Mouse (Mus musculus) Muller cell, postnatal 12 days (primary cell): ENCODE measurements around the gene Abraxas1.

Experiments used
- DNase-seq: peaks from one replicate; pipeline ENCODE4 v3.0.0-alpha.2; 2015; ENCODE audit errors: inconsistent ontology term

Gene Abraxas1

DNA sequence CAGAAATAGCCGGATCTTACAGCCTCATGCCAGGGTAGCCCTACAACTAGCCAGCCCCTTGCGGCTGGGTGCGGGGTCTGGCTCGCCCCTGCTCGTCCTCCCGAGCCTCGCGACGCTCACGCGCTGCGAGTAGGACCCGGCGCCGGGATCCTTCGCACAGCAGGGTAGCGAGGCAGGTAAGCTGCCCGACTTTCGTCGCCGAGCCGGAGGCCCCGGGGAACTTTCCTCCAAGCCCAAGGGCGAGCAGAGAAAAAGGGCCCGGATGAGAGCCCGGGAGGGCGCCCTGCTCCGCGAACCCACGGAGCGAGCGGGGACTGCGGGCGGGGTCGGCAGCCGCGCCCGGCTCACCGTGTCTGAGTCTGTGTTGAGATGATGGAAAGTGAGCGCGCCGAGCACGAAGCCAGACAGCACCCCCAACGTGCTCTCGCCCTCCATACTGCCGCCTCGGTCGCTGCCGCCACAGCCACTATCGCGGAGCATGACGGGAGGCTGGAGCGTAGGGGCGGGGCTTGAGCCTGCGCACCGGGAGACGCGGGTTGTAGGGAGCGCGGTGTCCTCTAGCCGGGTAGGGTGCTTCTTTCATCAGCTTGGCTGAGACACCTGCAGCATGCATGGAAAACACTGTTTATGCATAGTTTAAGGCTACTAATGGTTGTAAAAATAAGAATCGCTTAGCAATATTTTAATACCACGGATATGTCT, at the start of gene Abraxas1:
Gene Abraxas1, minus strand, starts transcription at position 483 of the 702 bp plus-strand sequence.
- DNase-seq: peak; percentile 82

DNA sequence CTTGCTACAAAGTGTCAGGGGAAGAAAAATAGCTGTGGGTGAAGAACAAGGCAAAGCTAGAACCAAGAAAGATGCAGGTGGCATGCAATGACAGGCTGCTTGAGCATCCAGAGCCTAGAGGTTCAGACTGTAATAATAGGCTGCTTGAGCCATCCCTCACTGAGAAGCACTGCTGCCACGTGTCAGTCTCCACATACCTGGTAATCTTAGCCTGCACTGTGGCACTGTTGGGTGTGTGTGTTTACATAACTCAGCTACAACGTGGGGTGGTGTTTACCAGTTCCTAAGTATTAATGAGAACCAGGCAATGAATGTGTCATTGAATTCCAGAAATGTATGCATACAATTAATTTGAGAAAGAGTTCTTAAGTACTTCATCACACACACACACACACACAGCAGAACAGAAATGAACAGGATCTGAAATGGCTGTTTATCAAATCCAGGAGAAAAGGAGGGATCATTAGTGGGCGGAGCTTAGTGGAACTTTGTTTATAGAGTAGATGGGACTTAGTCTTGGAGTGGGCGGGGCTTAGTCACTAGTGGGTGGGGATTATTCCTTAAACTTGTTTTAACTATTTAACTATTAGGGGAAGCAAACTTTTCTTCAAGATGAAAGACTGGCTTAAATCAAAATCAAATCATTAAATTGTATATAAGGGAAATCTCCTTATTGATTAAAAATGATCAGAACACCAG, 48.6 kb upstream of the Abraxas1 start:
- DNase-seq: no peak

DNA sequence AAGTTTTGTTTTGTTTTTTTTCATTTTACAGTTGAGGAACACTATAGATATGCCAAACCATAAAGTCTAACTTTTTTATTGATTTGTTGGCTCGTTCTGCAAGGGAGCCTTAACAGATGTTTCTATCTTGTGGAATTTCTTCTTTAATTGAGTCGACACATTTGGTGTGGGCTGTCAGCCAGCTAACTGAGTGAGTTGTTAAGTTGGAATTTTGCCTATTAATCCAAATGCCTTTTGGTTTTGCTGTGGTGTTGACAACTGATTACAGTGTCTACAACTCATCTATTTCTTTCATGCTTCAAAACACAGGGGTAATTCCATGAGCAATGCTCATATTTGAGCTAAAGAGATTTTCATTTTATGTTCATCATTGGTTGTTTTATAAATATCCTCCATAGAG, 45.4 kb upstream of the Abraxas1 start:
- peak; percentile 88 for DNase-seq

DNA sequence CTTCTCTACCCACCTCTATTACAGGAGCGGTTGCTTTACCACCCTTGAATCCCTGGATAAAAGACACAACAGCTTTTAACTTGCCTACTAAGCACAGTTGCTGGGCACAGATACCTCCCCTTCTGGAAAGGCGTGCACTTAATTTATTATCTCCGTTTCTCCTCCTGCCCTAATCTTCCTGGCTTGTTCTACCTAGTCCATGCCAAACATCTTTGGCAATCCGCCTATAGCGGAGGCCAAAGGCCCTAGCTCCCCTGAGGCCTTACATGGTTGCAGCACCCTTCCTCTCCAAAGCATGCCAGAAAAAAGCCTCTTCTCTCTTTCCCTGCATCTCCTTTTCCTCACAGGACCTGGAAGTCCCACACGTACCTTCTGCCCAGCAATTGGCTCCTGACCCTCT, 43.7 kb upstream of the Abraxas1 start:
- DNase-seq: no peak

DNA sequence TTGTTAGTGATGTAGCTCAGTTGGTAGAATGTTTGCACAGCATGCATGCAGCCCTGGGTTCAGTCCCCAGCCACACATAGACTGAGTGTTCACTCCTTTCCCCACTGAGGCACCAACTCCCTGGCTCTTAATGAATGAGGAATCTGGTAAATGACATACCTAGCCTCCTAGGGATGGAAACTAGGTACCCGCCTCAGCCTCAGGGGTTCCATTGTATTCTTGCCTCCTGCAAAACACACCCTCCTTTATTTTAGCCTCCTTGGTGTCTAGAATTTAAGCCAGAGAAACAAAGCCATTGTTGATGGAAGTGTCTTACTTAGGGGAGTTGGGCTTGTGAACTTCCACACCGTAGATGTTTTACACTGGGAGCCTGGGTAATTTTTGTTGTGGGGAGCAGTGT, 42.3 kb upstream of the Abraxas1 start:
- no peak for DNase-seq

DNA sequence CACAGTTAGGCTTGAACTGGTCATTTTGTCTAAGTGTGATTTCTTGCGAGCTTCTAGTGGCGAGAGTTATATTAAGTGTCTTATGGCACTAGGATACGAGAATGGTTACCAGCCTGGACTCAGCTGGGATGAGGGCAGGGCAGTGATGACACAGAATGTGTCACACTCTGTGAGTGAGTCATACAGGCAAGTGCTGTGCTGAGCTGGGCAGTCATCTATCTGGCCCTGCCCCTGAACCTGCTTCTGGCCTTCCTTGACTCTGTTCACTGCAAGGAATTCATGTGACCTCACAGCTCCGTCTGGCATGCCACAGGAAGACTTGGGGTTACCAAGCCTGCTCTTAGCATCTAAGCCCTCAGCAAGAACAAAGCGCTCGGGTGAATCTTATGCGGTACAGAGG, 41.0 kb upstream of the Abraxas1 start:
- DNase-seq: peak; percentile 62

DNA sequence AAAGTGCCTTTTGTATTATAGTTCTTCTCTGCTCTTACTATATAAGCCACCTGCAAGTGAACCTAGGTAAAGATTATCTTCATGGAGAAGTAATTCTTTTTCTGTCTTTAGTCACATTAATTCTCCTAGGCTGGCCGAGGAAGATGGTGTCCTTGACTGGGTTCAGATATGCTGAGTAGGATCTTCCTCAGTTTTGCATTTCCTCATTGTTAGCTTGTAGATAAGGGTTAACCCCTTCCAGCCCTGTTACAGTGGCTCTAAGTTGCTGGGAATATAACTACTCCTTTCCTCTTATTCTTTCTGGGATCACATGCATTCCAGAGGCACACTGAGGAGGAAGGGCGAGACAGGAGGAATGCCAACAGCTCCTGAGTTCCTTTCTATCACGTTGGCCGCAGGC, 40.4 kb upstream of the Abraxas1 start:
- no peak for DNase-seq

DNA sequence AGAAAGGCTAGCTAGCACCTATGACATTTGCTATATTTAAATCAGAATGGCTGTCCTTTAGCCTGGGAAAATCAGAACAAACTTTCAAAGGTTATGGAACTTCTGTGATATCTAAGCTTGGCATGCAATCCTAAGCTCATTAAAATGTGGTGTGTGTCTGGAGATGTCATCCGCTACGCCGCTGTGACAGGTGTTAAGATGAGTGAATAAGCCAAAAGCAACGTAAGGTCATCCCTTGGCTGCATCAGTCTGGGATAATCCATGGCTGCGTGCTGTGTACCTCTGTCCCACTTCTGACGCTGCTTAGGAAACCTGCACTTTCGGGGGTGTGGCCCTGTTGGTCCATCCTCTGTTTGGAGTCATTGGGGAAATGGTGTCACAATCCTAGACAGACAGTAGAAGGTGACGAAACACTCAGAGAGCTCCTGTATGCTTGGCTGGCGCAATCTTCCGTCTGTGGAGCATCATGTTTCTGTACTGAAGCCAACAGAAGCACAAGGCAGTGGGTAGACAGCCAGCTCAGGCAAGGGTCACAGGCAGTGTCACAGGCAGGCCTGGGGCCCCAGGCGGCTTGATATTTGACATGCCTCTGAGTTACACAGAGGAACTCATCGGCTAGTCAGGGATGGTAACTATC, 39.8 kb upstream of the Abraxas1 start:
- peak; percentile 80 for DNase-seq

DNA sequence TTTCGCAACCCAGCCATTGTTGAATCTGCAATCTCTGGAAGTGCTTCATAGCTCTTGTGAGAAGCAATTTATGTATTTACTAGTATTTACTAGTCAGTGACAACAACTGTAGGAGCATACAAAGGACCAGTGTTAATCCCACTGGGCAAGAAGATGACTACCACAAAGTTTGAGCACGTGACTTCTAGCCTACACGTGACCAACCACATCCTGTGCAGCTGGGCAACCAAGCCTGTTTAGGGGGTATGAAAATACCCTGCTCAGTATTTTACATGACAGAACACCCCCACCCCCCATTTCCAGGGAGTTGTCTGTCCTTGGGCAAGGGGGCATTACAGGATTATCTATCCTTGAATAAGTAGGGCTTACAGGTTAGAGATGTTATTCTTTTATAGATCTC, 35.8 kb upstream of the Abraxas1 start:
- no peak for DNase-seq

DNA sequence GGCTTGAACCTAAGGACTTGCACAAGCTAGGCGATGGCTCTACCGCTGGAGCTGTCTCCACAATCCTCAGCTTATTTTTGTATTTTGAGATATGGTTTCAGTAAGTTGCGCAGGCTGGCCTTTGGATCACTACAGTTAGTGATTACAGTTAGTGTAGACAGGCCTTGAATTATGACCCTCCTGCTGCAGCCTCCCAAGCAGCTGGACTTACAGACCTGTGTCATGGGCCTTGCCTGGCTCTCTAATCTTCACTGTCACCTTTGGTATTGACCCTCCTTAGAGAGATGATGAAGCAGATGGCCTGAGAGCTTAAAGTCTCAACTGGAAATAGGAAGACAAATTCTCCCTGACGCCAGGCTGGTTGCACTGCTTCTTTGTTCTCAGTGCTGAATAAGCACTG, 33.2 kb upstream of the Abraxas1 start:
- DNase-seq: no peak

DNA sequence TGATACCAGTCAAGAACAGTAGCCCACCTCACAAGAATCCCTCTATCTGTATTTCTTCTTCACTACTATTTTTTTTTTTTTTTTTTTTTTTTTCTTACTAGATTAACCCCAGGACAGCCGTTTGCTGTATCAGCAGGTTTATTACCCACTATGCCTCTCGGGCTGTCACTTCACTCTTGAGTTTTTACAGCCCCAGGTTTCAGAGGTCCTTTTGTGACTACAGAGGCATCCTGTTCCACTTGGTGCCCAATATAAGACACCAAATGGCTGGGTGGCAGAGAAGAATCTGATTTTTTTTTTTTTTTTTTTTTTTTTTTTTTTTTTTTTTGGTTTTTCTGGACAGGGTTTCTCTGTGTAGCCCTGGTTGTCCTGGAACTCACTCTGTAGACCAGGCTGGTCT, 26.4 kb upstream of the Abraxas1 start:
- DNase-seq: no peak

DNA sequence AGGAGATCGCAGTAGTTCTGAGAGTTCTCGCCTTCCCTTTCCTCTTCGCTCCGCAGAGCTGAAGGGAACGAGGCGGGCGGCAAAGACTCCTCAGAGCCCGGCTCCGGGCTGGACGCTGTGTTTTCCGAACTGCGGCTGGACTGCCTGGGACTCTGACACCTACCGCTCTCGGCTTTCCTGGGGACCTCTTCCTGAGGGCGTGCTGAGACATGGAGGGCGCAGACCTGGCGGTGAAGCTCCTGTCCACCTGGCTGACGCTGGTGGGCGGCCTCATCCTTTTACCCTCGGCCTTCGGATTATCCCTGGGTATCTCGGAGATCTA, 25.8 kb upstream of the Abraxas1 start:
- DNase-seq: no peak

DNA sequence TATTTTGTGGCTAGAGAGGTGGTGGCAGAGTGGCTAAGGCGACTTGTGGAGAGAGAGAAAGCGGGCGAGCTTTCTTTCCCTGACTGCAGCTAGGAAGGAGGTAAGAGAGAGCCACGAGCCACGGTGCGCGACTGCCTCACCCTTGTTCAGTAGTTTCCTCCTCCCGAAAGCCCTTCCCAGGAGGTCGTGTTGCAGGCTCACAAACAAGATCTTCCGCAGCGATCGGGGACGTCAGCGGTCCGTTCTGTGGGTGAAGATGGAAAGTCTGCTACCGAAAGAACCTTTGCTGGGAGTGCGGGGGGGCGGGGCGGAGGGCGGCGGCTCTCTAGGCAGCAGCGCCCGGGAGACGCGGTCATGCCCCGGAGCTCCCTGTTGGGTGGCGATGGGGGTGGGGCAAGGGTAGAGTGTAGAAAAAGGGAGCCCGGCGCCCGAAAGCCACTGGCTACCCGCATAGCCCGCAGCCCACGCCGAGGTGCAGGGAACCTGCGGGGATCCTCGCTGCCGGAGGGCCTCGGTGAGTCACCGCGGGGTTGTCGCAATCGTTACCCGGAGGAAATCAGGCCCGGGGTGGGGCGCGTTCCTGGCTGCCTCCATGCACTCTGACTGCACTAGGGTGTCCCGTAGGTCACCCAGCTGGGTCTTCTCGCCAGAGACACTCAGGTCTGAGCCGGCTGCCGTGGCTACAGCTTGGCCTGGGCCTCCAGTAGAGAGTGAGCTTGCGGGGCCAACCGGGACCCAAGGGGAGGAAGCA, 25.3 kb upstream of the Abraxas1 start:
- peak; percentile 90 for DNase-seq

DNA sequence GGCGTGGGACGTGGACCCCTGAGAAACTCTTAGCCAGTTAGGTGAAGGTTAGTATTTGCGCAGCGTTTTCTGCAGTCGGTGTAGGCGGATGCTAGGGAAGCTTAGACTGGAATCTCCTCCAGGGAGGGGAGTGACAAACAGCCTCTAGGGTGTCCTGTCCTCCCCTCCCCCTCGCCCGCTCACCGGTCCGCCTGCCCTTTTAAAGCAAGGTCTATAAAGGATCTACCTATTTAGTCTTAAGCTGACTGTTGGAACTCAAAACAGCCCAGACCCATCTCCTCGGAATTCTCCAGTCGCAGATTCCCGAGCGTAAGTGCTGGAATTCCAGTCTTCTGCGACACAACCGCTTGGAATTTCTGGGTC, 24.7 kb upstream of the Abraxas1 start, which contains the start of gene Gpat3:
Gene Gpat3, plus strand, starts transcription at position 229 of the 363 bp plus-strand sequence.
- no peak for DNase-seq

DNA sequence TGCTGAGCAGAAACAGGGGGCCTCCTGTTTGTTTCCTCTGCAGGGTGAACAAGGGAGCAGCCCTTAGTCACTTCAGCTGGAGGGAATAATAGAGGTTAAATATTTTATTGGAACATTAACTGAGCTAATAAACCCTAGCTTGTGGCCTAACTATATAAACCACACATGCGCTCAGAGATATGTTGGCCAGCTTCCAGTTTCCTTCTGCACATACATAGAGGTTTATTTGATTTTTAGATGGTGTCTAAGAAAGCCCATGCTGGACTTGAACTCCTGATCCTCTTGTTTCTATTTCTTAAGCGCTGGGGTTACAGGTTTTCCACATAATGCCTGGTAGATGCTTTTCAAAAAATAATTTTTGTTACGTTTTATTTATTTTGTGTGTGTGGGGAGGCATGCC, 23.7 kb upstream of the Abraxas1 start:
- DNase-seq: no peak

DNA sequence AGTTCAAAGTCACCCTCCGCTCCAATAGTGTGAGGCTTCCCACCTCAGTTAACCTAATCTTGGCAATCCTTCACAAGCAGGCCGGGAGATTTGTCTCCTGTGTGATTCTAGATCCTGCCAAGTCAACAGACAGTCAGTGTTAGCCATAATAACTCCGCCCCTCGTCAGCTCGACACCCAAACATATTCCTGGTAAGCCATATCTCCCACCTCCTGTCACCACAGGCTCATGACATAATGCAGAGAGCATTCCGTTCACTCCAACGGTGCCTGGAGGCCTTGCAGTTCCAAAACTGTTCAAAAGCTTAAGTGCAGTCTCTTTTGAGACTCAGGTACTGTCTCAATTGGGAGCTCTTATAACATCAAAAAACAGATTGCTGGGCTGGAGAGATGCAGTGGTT, 17.1 kb upstream of the Abraxas1 start:
- no peak for DNase-seq

DNA sequence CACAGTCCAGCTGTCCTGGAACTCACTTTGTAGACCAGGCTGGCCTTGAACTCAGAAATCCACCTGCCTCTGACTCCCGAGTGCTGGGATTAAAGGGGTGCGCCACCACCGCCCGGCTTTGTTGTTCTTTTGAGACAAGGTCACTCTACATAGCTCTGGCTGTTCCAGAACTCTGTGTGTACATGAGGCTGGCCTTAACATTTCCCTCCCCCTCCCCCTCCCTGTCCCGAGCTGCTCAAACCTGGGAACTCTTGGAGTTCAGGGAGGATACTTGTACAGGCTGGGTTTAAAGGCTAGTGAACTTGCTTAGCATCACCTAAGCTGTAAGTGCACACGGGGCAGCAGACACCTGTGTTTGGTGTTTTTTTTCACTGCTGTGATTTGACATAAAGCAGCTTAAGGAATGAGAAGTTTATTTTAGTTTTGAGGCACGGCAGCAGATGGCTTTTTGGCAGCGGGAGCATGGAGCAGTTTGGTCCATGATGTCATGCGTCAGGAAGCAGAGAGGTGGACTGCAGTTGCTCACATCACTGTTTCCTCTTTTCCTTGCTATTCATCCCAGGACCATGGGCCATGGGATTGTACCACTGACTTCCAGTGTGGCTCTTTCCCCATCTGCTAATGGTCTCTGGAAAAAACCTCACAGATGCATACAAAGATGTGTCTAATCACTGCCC, 15.2 kb upstream of the Abraxas1 start:
- no peak for DNase-seq

DNA sequence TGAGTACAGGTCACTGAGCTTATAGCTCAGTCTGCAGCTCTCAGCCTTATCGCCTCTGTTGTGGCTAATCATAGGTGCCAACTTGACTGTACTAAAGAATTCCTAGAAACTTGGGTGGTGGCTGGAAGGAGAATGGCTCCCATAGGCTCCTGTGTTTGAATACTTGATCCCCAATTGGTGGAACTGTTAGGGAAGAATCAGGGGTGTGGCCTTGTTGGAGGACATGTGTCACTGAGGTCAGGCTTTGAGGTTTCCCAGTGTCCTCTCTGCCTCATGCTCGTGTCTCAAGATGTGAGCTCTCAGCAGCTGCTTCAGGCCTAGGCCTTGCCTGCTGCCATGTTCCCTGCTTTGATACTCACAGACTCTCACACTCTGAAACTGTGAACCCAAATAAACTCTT, 13.1 kb upstream of the Abraxas1 start:
- no peak for DNase-seq

DNA sequence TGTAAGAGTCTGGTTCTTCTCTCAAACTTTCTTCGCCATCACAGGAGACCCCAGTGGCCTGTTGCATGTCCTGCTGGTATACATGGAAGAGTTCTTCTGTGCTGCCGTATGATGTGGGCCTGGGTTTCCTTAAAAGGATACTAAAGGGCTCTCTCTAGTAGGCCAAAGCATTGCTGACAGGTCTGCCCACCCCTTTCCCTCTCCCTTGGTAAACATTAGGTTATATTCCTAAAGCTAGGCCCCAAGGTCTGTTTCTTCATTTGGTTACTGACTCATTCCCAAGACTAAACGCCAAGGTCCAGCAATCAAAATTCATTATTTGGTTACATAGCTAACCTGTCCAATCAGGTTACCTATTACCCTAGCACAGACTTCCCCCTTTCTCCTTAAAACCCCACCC, 11.9 kb upstream of the Abraxas1 start:
- no peak for DNase-seq

DNA sequence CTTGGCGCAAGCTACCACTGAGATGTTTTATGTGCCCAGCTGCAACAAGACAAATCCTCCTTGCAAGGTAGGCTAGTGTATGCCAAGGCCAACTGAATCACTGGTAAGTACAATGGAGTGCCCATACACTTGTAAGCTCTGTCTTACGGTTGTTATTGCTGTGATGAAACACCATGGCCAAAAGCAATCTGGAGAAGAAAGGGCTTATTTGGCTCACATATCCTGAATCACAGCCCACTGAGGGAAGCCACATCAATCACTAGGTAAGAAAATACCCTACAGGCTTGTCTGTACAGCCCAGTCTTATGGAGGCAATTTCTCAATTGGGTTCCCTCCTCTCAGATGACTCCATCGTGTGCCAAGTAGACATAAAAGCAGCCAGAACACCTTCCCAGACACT, 7.9 kb upstream of the Abraxas1 start:
- DNase-seq: no peak

DNA sequence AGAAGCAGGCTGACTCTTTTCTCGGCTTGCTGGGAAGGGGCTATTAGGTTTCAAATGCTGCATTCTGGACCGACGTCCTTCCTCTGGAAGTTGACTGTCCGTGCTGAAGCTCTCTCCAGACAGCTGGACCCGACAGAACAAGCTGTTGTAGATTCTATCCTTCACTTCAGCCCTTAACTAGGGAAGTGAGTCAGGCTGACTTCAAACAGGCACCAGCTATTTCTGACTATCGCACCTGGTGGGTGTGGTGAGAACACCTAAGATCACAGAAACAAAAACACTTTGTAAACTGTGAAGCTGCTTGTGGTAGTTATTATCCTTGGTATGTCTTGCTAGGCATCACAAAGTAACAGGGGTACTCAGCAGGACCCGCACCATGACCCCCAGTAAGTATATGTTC, 5.8 kb upstream of the Abraxas1 start:
- no peak for DNase-seq

DNA sequence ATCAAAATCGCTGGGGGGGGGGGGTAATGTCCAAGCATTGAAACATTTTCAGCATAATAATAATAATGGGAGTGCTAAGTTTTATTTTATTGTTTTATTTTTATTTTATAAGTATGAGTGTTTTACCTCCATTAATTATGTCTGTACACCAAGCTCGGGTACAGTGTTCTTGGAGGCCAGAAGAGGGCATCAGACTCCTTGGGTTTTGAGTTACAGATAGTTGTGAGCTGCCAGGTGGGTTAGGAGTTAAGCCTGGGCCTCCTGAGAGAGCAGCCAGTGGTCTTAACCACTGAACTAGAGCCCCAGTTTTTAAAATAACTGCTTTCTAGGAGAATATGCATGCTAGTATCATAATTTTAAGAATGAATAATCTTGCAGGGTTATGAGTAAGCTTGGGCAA, 5.2 kb upstream of the Abraxas1 start:
- no peak for DNase-seq
